Mouse (Mus musculus) forebrain, postnatal 0 days (tissue): ENCODE measurements around the gene Gm28036. TPM values are rescaled to one million over a fixed set of nuclear protein-coding genes. Genes with fewer than 3 reads are reported as not detected.
A peak's percentile ranks its signal among the peaks of the same experiment; 100 is the strongest.
"Not testable (repeated sequence)": the region's sequence is repeated elsewhere in the genome, so short reads cannot be mapped to it uniquely, and the experiment has no call there.

Source experiments
- ATAC-seq: fragments of 200-750 bp; cut with Nextera tagmentation; 2 replicates; pipeline ENCODE4 v1.8.0; 2017; ENCODE audit warnings: mild to moderate bottlenecking, moderate library complexity
- DNase-seq: peaks from one replicate; pipeline ENCODE4 v3.0.0-alpha.2; 2015
- H3K27ac ChIP-seq: fragments of 300-500 bp; sonication (generic); 2 replicates; pipeline ENCODE4 v1.5.1; 2014; ENCODE audit warnings: low read depth, mild to moderate bottlenecking, antibody characterized with exemption, low read length, moderate library complexity, mixed read lengths
- H3K27me3 ChIP-seq: fragments of 300-500 bp; sonication (generic); 2 replicates; pipeline ENCODE4 v1.6.1; 2014; ENCODE audit warnings: mild to moderate bottlenecking, low read length, mixed read lengths; ENCODE audit not compliant: insufficient read depth
- H3K36me3 ChIP-seq: fragments of 300-500 bp; sonication (generic); 2 replicates; pipeline ENCODE4 v1.6.1; 2014; ENCODE audit warnings: mild to moderate bottlenecking, moderate library complexity; ENCODE audit not compliant: insufficient read depth
- H3K4me1 ChIP-seq: fragments of 300-500 bp; sonication (generic); 2 replicates; pipeline ENCODE4 v1.6.1; 2014; ENCODE audit warnings: antibody characterized with exemption; ENCODE audit not compliant: insufficient read depth
- H3K4me2 ChIP-seq: fragments of 300-500 bp; sonication (generic); 2 replicates; pipeline ENCODE4 v1.6.1; 2014; ENCODE audit warnings: low read depth, mild to moderate bottlenecking, moderate library complexity
- H3K4me3 ChIP-seq: fragments of 300-500 bp; sonication (generic); 2 replicates; pipeline ENCODE4 v1.5.1; 2014; ENCODE audit warnings: low read depth, low read length, mixed read lengths
- H3K9ac ChIP-seq: fragments of 300-500 bp; sonication (generic); 2 replicates; pipeline ENCODE4 v1.6.1; 2014; ENCODE audit warnings: mild to moderate bottlenecking
- H3K9me3 ChIP-seq: fragments of 300-500 bp; sonication (generic); 2 replicates; pipeline ENCODE4 v1.6.1; 2016; ENCODE audit warnings: low read length
- CTCF ChIP-seq: sonication (generic); IDR thresholded peaks from 2 replicates; pipeline ENCODE4 v1.5.1; 2016; ENCODE audit warnings: antibody characterized with exemption, control low read depth, low read depth
- WGBS: fragments of 180-500 bp; shearing (Covaris S2); extraction: QIAGEN DNeasy Blood & Tissue Kit; methylation state at CpG from one replicate; pipeline ENCODE4 v1.1.7; 2014; 5-methylcytosine and 5-hydroxymethylcytosine counted together
- polyA plus RNA-seq: library from polyadenylated mRNA; unstranded; fragments of >200 nt; fragmentation: Nextera tagmentation; extraction: Ambion mirVana; gene quantifications from 2 replicates; pipeline ENCODE4 v1.2.1, GENCODE M21; 2015
- total RNA-seq: library from RNA; depleted of rRNA; stranded (reverse); fragments of >200 nt; gene quantifications from 2 replicates; pipeline ENCODE4 v1.2.3, GENCODE M21; 2014

Gene Gm28036
- total and polyA plus RNA-seq, 2 experiments from 2014 or later = 13.0 to 14.4 TPM

GRCm38 (mm10) chr2:156143953-156144724, 17.2 kb upstream of the Gm28036 start, which contains the start of the genes Romo1 and Nfs1:
Gene Romo1, plus strand, starts transcription at chr2:156144039.
Gene Nfs1, minus strand, starts transcription at chr2:156144186.
- TF ChIP-seq CTCF = peak; percentile 84
- no peaks in the 10 kb centered on the region for H3K9me3 ChIP-seq
- peak within 1 kb of the TSS; percentile 67 for H3K4me3 ChIP-seq
- peaks cover 25% of the 10 kb centered on the region for H3K36me3 ChIP-seq
- DNase-seq (peak; percentile 98), ATAC-seq (peak; percentile 99)
- peak within 1 kb of the TSS; percentile 83 for H3K4me2 ChIP-seq
- WGBS = under 1% methylated on average over 70 of the region's 70 CpGs
- peak within 1 kb of the TSS; percentile 90 for H3K27ac ChIP-seq
- H3K4me1 ChIP-seq = peaks cover 4% of the 10 kb centered on the region; the same call in 1 of the 2 replicates
- peak within 1 kb of the TSS; percentile 83 for H3K9ac ChIP-seq
- H3K27me3 ChIP-seq = no peaks in the 10 kb centered on the region

GRCm38 (mm10) chr2:156143367-156143766, 16.5 kb upstream of the Gm28036 start:
- H3K9me3 ChIP-seq = no peaks in the 10 kb centered on the region
- peak overlapping the region; percentile 83 for H3K9ac ChIP-seq
- H3K4me3 ChIP-seq = peak overlapping the region; percentile 67
- peaks cover 4% of the 10 kb centered on the region; the same call in 1 of the 2 replicates for H3K4me1 ChIP-seq
- TF ChIP-seq CTCF = no peak
- 2% methylated on average over 16 of the region's 16 CpGs for WGBS
- peaks cover 27% of the 10 kb centered on the region for H3K36me3 ChIP-seq
- no peaks in the 10 kb centered on the region for H3K27me3 ChIP-seq
- H3K27ac ChIP-seq = peak overlapping the region; percentile 90
- no peak for DNase-seq
- peak overlapping the region; percentile 83 for H3K4me2 ChIP-seq
- no peak for ATAC-seq

- Histone ChIP-seq H3K27ac (no peak overlapping the region), H3K36me3 (peaks cover 24% of the 10 kb centered on the region)
- 72% methylated on average over 2 of the region's 2 CpGs for WGBS
Observed at GRCm38 (mm10) chr2:156142820-156143219, 15.9 kb upstream of the Gm28036 start.

GRCm38 (mm10) chr2:156135695-156136094, 8.8 kb upstream of the Gm28036 start:
- Histone ChIP-seq H3K9me3 (no peaks in the 10 kb centered on the region), H3K9ac (no peak overlapping the region), H3K4me3 (no peak overlapping the region), H3K27ac (no peak overlapping the region), H3K4me2 (no peak overlapping the region), H3K4me1 (no peaks in the 10 kb centered on the region), H3K36me3 (peaks cover 13% of the 10 kb centered on the region; the same call in 1 of the 2 replicates), H3K27me3 (no peaks in the 10 kb centered on the region)
- WGBS = 88% methylated on average over 6 of the region's 6 CpGs
- peak; percentile 29; the same call in 1 of the 2 replicates for TF ChIP-seq CTCF
- ATAC-seq = no peak
- no peak for DNase-seq

More at GRCm38 (mm10) chr2:156142820-156143219, 15.9 kb upstream of the Gm28036 start:
- H3K27me3 ChIP-seq = no peaks in the 10 kb centered on the region
- peak overlapping the region; percentile 83 for H3K9ac ChIP-seq
- peaks cover 4% of the 10 kb centered on the region; the same call in 1 of the 2 replicates for H3K4me1 ChIP-seq
- no peaks in the 10 kb centered on the region for H3K9me3 ChIP-seq
- TF ChIP-seq CTCF = peak; percentile 25; the same call in 1 of the 2 replicates
- ATAC-seq (no peak), DNase-seq (no peak)
- H3K4me2 ChIP-seq = peak overlapping the region; percentile 83
- H3K4me3 ChIP-seq = peak overlapping the region; percentile 67; the same call in 1 of the 2 replicates

- no peak for ATAC-seq
- Histone ChIP-seq H3K27me3 (no peaks in the 10 kb centered on the region), H3K36me3 (peaks cover 13% of the 10 kb centered on the region; the same call in 1 of the 2 replicates), H3K27ac (no peak overlapping the region), H3K4me3 (no peak overlapping the region), H3K9me3 (no peaks in the 10 kb centered on the region), H3K9ac (no peak overlapping the region), H3K4me2 (no peak overlapping the region), H3K4me1 (no peaks in the 10 kb centered on the region)
- TF ChIP-seq CTCF = no peak
- no peak for DNase-seq
- 92% methylated on average over 5 of the region's 5 CpGs for WGBS
Observed at GRCm38 (mm10) chr2:156134161-156134560, 7.3 kb upstream of the Gm28036 start.

GRCm38 (mm10) chr2:156123731-156124130, 3.2 kb downstream of the Gm28036 start:
- TF ChIP-seq CTCF = no peak
- no peaks in the 10 kb centered on the region for H3K27me3 ChIP-seq
- no peak overlapping the region for H3K27ac ChIP-seq
- WGBS = 93% methylated on average over 5 of the region's 5 CpGs
- no peaks in the 10 kb centered on the region for H3K9me3 ChIP-seq
- H3K4me1 ChIP-seq = no peaks in the 10 kb centered on the region
- DNase-seq (no peak), ATAC-seq (no peak)
- peaks cover 36% of the 10 kb centered on the region for H3K36me3 ChIP-seq
- no peak overlapping the region for H3K9ac ChIP-seq
- no peak overlapping the region for H3K4me3 ChIP-seq
- no peak overlapping the region for H3K4me2 ChIP-seq

- Histone ChIP-seq H3K4me1 (no peaks in the 10 kb centered on the region), H3K27ac (no peak overlapping the region), H3K27me3 (no peaks in the 10 kb centered on the region), H3K4me3 (no peak overlapping the region), H3K36me3 (peaks cover 11% of the 10 kb centered on the region; the same call in 1 of the 2 replicates), H3K9me3 (no peaks in the 10 kb centered on the region), H3K4me2 (no peak overlapping the region), H3K9ac (no peak overlapping the region)
- no peak for ATAC-seq
- TF ChIP-seq CTCF = no peak
- no peak for DNase-seq
Observed at GRCm38 (mm10) chr2:156119566-156119965, 7.3 kb downstream of the Gm28036 start.

- Histone ChIP-seq H3K4me2 (peak overlapping the region; percentile 54), H3K9ac (peak overlapping the region; percentile 99)
- WGBS = 20% methylated on average over 5 of the region's 5 CpGs
Observed at GRCm38 (mm10) chr2:156112080-156112423, 14.8 kb downstream of the Gm28036 start.

More at GRCm38 (mm10) chr2:156112080-156112423, 14.8 kb downstream of the Gm28036 start:
- H3K4me3 ChIP-seq = peak overlapping the region; percentile 99
- not testable (repeated sequence) for ATAC-seq, H3K9me3 ChIP-seq, H3K36me3 ChIP-seq, DNase-seq, H3K4me1 ChIP-seq, H3K27me3 ChIP-seq
- H3K27ac ChIP-seq = peak overlapping the region; percentile 93; the same call in 1 of the 2 replicates
